Mouse (Mus musculus): ENCODE measurements around the gene Odf3l2.

DNA sequence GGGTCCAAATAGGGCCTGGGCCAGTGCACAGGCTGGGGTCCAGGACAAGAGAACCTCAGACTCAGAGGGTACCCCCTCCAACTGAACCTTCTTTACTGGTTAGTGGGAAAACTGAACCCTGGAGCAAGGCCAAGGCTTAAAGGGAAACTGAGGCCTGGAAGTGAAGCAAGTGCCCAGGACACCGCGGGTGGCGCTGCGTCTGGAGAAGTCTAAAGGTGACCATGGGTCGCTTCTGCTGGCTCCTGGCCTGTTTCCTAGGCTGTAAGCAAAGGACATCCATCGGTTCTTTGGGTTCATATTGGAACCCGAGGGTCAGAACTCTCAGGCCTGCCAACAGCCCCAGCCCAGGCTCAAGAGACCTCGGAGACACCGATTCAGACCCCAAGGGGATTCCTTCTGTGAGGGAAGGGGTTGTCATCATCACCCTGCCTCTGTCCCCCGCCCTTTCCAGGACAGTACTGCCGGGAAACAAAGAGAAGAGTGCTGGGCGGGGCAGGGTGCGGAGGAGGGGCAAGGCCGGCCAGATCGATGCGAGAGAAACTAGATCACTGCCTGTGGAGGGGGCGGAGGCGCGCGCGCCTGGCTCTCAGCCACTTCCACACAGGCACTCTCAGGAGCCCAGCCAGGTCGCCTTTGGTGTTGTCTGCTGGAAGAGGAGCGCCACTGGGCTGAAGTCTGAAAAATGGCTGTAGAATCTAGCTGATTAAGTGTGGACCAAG is 6.9 kb downstream of the Odf3l2 start:
- TF ChIP-seq CTCF (IDR thresholded peaks at IDR 0.05; ENCODE audit: insufficient read depth, low read depth, low read length): no peak
- TF ChIP-seq POLR2A (IDR thresholded peaks at IDR 0.05; ENCODE audit: insufficient read depth, low read depth, low read length): no peak

Measured in olfactory bulb, adult 2 months (tissue).